Mouse (Mus musculus) erythroid progenitor cell, adult 5-6 weeks (primary cell): ENCODE measurements around the gene 1810055G02Rik. TPM values are rescaled to one million over a fixed set of nuclear protein-coding genes. Genes with fewer than 3 reads are reported as not detected.

Experiments used
- ATAC-seq: replicated peaks from 2 replicates; pipeline ENCODE4 v1.8.0; 2016; ENCODE audit warnings: moderate number of reproducible peaks, mild to moderate bottlenecking, moderate TSS enrichment, inconsistent platforms; ENCODE audit not compliant: poor library complexity, low FRiP score, severe bottlenecking
- total RNA-seq, 2 experiments: library from RNA; stranded (forward) in 1 of 2; stranded (reverse) in 1 of 2; fragments of 150-400 nt in 1 of 2; fragments of 186-747, 209-891 nt in 1 of 2; gene quantifications; 2 replicates each; pipeline versions ENCODE4 v1.2.3 to v1.2.4; 2015 to 2017; ENCODE audit warnings: low replicate concordance in 2 of 2

1810055G02Rik gene
- total RNA-seq, 2 experiments from 2014 or later, result 3.1 to 8.4 TPM

GRCm38 (mm10) chr19:3692414-3693145 lies 15.5 kb upstream of the 1810055G02Rik start:
- no peak for ATAC-seq

DNA sequence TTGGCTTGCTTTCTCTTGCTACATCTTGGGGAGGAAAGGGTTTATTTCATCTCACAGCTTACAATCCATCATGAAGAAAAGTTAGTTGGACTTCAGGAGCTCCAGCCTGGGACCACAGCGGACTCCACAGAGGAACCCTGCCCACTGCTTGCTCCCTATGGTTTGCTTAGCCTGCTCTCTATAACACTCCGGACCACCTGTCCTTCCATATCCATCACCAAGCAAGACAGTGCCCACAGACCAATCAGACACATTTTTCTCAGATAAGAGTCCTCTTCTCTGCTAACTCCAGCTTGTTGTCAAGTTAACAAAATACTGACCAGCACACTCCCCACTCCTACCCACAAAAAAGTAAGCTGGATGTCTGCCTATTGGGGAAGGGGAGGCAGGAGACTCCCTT lies 13.6 kb upstream of the 1810055G02Rik start:
- no peak for ATAC-seq

DNA sequence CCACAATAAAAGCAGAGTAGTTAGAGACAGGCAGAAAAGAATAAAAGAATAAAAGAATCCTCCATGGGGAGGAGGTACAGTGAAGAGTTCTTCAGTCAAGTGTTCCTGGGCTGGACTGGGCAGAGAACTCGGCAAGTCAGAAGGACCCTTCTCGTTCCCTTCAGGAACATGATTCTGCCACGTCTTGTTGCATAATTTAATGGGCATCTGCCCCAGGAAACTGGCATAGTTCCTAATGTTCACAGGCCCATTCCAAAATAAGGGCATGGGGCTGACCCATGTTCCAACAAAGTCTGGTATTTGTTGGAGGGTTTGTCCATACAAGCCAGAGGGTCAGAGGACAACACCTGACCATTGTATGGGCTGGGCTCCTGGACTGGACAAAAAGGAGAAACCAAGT lies 13.1 kb upstream of the 1810055G02Rik start:
- no peak for ATAC-seq

GRCm38 (mm10) chr19:3695471-3695870 lies 12.6 kb upstream of the 1810055G02Rik start:
- ATAC-seq, result no peak

DNA sequence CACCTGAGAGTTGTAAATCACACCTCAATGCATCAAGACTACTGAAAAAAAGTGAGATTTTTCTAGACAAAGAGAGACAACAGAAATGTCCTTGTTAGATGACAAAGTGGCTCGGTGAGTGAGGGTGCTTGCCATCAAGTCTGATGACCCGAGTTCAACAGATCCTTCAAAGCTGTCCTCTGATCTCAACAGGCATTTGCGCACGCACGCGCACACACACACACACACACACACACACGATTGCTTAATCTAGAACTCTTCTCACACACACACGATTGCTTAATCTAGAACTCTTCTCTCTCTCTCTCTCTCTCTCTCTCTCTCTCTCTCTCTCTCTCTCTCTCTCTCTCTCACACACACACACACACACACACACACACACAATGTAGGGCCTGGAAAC lies 12.1 kb upstream of the 1810055G02Rik start:
- no peak for ATAC-seq

DNA sequence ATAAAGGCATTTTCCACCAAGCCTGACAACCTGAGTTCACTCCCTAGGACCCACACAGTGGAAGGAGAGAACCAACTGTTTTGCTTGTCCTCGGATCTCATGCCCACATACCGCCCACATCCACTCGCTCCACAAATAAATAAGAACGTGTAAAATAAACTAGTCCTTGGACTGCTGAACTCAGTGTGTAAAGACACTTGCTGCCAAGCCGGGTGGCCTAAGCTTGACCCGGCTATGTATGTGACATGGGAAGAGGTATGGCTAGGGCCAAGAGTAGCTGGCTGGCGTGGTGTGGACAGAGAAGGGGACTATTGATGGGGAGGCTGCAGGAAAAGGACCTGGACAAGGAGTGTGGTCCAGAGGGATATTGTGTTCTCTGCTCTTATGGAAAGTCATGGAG lies 10.1 kb upstream of the 1810055G02Rik start:
- no peak for ATAC-seq

- 0 out of 2 replicates have a peak, but pooled peaks have one; percentile 57 for ATAC-seq
These were observed 8.3 kb upstream of the 1810055G02Rik start for GRCm38 (mm10) chr19:3699508-3700438.

DNA sequence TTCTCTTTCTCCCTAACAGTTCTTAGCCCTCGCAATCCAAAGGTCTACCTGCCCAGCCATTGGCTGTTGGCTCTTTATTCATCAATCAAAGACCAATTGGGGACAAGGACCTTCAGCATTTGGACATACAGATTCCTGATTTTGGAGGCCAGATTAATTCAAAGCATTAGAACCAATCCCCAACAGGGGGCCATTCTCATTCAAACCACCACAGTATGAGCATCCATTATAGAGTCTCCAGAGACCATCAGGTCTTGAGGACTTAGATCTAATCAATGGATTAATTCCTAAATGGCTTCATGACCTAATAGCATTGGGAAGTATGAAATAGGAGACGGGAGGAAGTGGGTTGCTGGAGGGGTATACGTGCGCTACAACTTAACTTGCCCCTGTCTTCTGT lies 5.6 kb upstream of the 1810055G02Rik start:
- no peak for ATAC-seq

- ATAC-seq, result no peak
These were observed 1.8 kb upstream of the 1810055G02Rik start for GRCm38 (mm10) chr19:3706258-3706657.

GRCm38 (mm10) chr19:3707553-3707952 lies 540 bp upstream of the 1810055G02Rik start:
- ATAC-seq, result no peak

- no peak for ATAC-seq
These were observed 1.1 kb downstream of the 1810055G02Rik start for GRCm38 (mm10) chr19:3709013-3709787.

DNA sequence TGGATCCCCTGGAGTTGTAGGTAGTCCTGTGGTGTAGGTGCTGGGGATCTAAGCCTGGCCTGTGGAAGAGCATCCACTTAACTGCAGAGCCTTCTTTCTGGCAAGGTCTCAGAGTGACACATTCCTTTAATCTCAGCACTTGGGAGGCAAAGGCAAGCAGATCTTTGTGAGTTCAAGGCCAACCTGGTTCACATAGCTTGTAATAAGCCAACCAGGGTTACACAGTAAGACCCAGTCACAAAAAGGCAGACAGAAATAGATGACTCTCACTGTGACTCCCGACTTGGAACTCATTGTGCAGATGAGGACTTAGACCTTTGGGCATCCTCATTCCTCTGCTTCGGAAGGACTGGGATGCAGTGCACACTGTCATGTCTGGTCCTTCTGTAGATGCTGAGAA lies 2.3 kb downstream of the 1810055G02Rik start:
- ATAC-seq, result no peak

DNA sequence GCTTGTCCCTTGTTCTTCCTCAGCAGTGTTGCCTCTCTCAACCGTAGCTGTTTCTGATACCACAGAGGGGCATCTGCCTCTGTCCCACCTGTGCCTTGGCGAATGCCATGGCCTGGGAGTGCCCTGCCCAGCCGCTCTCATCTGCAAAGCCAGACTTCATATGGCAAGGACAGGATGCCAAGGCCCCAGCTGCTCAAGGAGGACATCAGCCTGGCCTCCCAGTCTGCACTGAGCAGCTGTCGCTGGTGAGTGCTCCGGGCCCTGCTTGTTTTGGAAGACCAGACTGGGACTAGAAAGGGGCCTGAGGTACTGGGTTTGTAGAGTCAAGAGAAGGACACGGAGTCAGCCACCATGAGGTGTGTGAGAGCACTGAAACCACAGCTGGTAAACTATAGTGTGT lies 6.3 kb downstream of the 1810055G02Rik start:
- ATAC-seq, result no peak

GRCm38 (mm10) chr19:3718481-3719361 lies 10.6 kb downstream of the 1810055G02Rik start:
- ATAC-seq, result peak; percentile 40; the same call in 1 of the 2 replicates

GRCm38 (mm10) chr19:3719362-3719891 lies 11.3 kb downstream of the 1810055G02Rik start:
- peak; percentile 48 for ATAC-seq

DNA sequence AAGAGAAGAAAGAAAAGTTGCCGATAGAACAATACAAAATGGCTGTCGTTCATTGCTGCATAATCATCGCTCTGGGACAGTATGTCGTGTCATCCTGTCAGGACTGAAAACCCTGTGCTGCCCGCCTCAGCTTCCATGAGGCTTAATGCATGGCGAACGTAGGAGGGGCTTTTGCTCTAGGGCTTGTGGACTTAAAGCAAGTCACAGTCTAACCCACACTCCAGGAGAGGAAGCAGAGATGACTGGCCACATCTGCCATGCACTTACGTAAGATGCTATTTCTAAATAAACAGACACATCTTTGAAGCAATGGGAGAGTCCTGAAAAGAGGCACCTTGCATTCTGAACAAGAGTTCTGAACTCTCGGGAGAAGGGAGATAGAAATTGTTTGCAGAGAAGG lies 15.1 kb downstream of the 1810055G02Rik start:
- no peak for ATAC-seq

GRCm38 (mm10) chr19:3723904-3724303 lies 15.8 kb downstream of the 1810055G02Rik start:
- ATAC-seq, result no peak

- no peak for ATAC-seq
These were observed 16.7 kb downstream of the 1810055G02Rik start for GRCm38 (mm10) chr19:3724779-3725178.

- no peak for ATAC-seq
These were observed 20.8 kb downstream of the 1810055G02Rik start for GRCm38 (mm10) chr19:3728901-3729300.
